ENCODE assay signal across 7 mouse cellular contexts in genomic region chr4:97920287-97921079, GRCm38 (mm10).
A peak's percentile ranks its signal among the peaks of the same experiment; 100 is the strongest.
DNase-seq lines count a peak whose midpoint lies in the region; ATAC-seq lines count a peak whose summit lies in the region.

No protein-coding gene starts in this region.

- intact Hi-C loops in heart, postnatal 10 days (cut with DNase I): loop anchor here (5.0 kb wide), 5 partner anchors 53 to 402 kb away; partner anchors contain the start of gene E130114P18Rik

- ATAC-seq in embryonic facial prominence, embryonic 15.5 days (ENCODE audit: insufficient number of reproducible peaks, low FRiP score, low TSS enrichment, low read depth): no peak
- ATAC-seq in limb, embryonic 13.5 days (ENCODE audit: low FRiP score, low read depth): no peak; the same call in 1 of the 2 replicates
- ATAC-seq in stomach, embryonic 15.5 days (ENCODE audit: insufficient read depth, low FRiP score, low read depth): no peak

- WGBS in embryonic facial prominence, embryonic 15.5 days: 40% methylated on average over 10 of the region's 10 CpGs
- WGBS in limb, embryonic 13.5 days: 62% methylated on average over 9 of the region's 10 CpGs
- 55% methylated on average over 10 of the region's 10 CpGs for WGBS in stomach, embryonic 15.5 days

- H3K27ac ChIP-seq in embryonic facial prominence, embryonic 15.5 days (replicated peaks): peak overlapping the region; percentile 76
- peak overlapping the region; percentile 16; the same call in 1 of the 2 replicates for H3K27ac ChIP-seq in limb, embryonic 13.5 days
- H3K27ac ChIP-seq in stomach, embryonic 15.5 days: peak overlapping the region; percentile 55; the same call in 1 of the 2 replicates

- H3K9ac ChIP-seq in embryonic facial prominence, embryonic 15.5 days: no peak overlapping the region
- no peak overlapping the region for H3K9ac ChIP-seq in limb, embryonic 13.5 days
- no peak overlapping the region for H3K9ac ChIP-seq in stomach, embryonic 15.5 days

- H3K4me2 ChIP-seq in embryonic facial prominence, embryonic 15.5 days (replicated peaks): peak overlapping the region; percentile 22; the same call in 1 of the 2 replicates
- H3K4me2 ChIP-seq in limb, embryonic 13.5 days (replicated peaks): no peak overlapping the region; the same call in 1 of the 2 replicates
- H3K4me2 ChIP-seq in stomach, embryonic 15.5 days: no peak overlapping the region

- H3K9me3 ChIP-seq in embryonic facial prominence, embryonic 15.5 days (replicated peaks): no peaks in the 10 kb centered on the region
- no peaks in the 10 kb centered on the region for H3K9me3 ChIP-seq in limb, embryonic 13.5 days
- no peaks in the 10 kb centered on the region for H3K9me3 ChIP-seq in stomach, embryonic 15.5 days

- no peaks in the 10 kb centered on the region for H3K36me3 ChIP-seq in embryonic facial prominence, embryonic 15.5 days
- H3K36me3 ChIP-seq in limb, embryonic 13.5 days: no peaks in the 10 kb centered on the region
- H3K36me3 ChIP-seq in stomach, embryonic 15.5 days: no peaks in the 10 kb centered on the region

- DNase-seq in MEL-GATA-1-ER (ENCODE audit: extremely low read depth, low read depth): peak; percentile 38
- peak; percentile 40 for DNase-seq in adrenal gland, adult 18-20 months (ENCODE audit: low spot score in 2 of 2)
- peak; percentile 74 to 76 for DNase-seq in heart, postnatal 10 days
- DNase-seq in testis, postnatal 14 days (ENCODE audit: low spot score): no peak

- no peak overlapping the region for H3K4me3 ChIP-seq in embryonic facial prominence, embryonic 15.5 days (replicated peaks)
- no peak overlapping the region for H3K4me3 ChIP-seq in limb, embryonic 13.5 days
- no peak overlapping the region for H3K4me3 ChIP-seq in stomach, embryonic 15.5 days (replicated peaks)

- no peaks in the 10 kb centered on the region for H3K27me3 ChIP-seq in embryonic facial prominence, embryonic 15.5 days
- no peaks in the 10 kb centered on the region for H3K27me3 ChIP-seq in limb, embryonic 13.5 days
- no peaks in the 10 kb centered on the region for H3K27me3 ChIP-seq in stomach, embryonic 15.5 days (replicated peaks)

- peaks cover 33% of the 10 kb centered on the region for H3K4me1 ChIP-seq in embryonic facial prominence, embryonic 15.5 days
- peaks cover 57% of the 10 kb centered on the region for H3K4me1 ChIP-seq in limb, embryonic 13.5 days
- H3K4me1 ChIP-seq in stomach, embryonic 15.5 days: peaks cover 10% of the 10 kb centered on the region; the same call in 1 of the 2 replicates

Comparison
In these comparisons a context has a peak if more than half of its experiments do, and no peak if none do; other contexts are left out.
1. H3K27ac ChIP-seq: peak in every context shown above with its lines; median percentile 76 in embryonic facial prominence, embryonic 15.5 days; 55 in stomach, embryonic 15.5 days; 16 in limb, embryonic 13.5 days.